Mouse (Mus musculus) layer of hippocampus, adult 2 months (tissue): Measurements from ENCODE around the gene Setx. TPM values are rescaled to one million over a fixed set of nuclear protein-coding genes. Genes with fewer than 3 reads are reported as not detected.

ENCODE experiments used
- DNase-seq, 2 experiments: peaks; one replicate each; pipeline ENCODE4 v3.0.0; 2022; ENCODE audit warnings: low spot score in 2 of 2
- H3K27ac ChIP-seq: fragments of 200-600 bp; 2 replicates; pipeline ENCODE4 v1.8.1; 2022
- H3K4me3 ChIP-seq: fragments of 200-600 bp; 2 replicates; pipeline ENCODE4 v1.8.1; 2022; ENCODE audit warnings: mild to moderate bottlenecking
- CTCF ChIP-seq: fragments of 200-600 bp; conservative IDR thresholded peaks from 2 replicates; pipeline ENCODE4 v1.8.1; 2022; ENCODE audit warnings: antibody characterized with exemption, mild to moderate bottlenecking, moderate library complexity
- total RNA-seq, 2 experiments: library from RNA; stranded (reverse); gene quantifications; 2 replicates each; pipeline ENCODE4 v1.2.3; 2021

The Setx gene
- total RNA-seq, 2 experiments from 2014 or later: 44.9 to 47.8 TPM

GRCm38 (mm10) chr2:29183266-29183924 is 59.4 kb downstream of the Setx start:
- TF ChIP-seq CTCF: no peak
- H3K27ac ChIP-seq: no peak overlapping the region
- no peak for DNase-seq
- H3K4me3 ChIP-seq: no peak overlapping the region

- Histone ChIP-seq H3K27ac (no peak overlapping the region), H3K4me3 (no peak overlapping the region)
- TF ChIP-seq CTCF: no peak
- DNase-seq: no peak
Observed at GRCm38 (mm10) chr2:29186209-29186608, 62.2 kb downstream of the Setx start.

DNA sequence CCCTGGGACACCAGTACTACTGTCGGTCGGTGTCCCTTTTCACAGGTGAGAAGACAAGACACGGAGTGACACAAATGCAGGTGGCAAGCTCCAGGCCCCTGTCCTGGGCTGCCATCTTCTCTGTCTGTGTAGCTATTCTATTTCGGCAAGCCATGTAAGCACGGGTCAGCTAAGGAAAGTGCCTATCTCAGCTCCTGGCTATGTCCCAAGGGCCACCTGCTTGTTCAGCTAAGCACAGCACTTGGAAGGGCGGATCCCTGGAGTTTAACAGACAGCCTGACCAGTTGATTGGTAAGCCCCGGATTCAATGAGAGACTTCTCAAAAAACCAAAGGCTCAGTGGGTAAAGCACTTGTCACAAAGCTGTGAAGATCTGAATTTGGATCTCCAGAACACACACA is 66.4 kb downstream of the Setx start:
- Histone ChIP-seq H3K4me3 (no peak overlapping the region), H3K27ac (no peak overlapping the region)
- no peak for DNase-seq
- TF ChIP-seq CTCF: no peak

- TF ChIP-seq CTCF: 0 out of 2 replicates have a peak, but pooled peaks have one; percentile 8
- H3K4me3 ChIP-seq: no peak overlapping the region
- DNase-seq: no peak
- H3K27ac ChIP-seq: no peak overlapping the region
Observed at GRCm38 (mm10) chr2:29191216-29192215, 67.5 kb downstream of the Setx start.

GRCm38 (mm10) chr2:29192629-29193278 is 68.8 kb downstream of the Setx start:
- peak; percentile 67 for TF ChIP-seq CTCF
- H3K4me3 ChIP-seq: no peak overlapping the region
- no peak for DNase-seq
- H3K27ac ChIP-seq: no peak overlapping the region

- no peak overlapping the region for H3K27ac ChIP-seq
Observed at GRCm38 (mm10) chr2:29193819-29194546, 70.0 kb downstream of the Setx start.

GRCm38 (mm10) chr2:29194547-29195463 is 70.8 kb downstream of the Setx start:
- peak; percentile 32 to 80 for DNase-seq
- TF ChIP-seq CTCF: peak; percentile 98
- Histone ChIP-seq H3K4me3 (peak overlapping the region; percentile 46), H3K27ac (no peak overlapping the region)

More at GRCm38 (mm10) chr2:29193819-29194546, 70.0 kb downstream of the Setx start:
- H3K4me3 ChIP-seq: peak overlapping the region; percentile 46; the same call in 1 of the 2 replicates
- no peak for TF ChIP-seq CTCF
- no peak for DNase-seq

GRCm38 (mm10) chr2:29196844-29197243 is 72.9 kb downstream of the Setx start:
- no peak for DNase-seq
- TF ChIP-seq CTCF: no peak
- Histone ChIP-seq H3K4me3 (no peak overlapping the region), H3K27ac (no peak overlapping the region)

DNA sequence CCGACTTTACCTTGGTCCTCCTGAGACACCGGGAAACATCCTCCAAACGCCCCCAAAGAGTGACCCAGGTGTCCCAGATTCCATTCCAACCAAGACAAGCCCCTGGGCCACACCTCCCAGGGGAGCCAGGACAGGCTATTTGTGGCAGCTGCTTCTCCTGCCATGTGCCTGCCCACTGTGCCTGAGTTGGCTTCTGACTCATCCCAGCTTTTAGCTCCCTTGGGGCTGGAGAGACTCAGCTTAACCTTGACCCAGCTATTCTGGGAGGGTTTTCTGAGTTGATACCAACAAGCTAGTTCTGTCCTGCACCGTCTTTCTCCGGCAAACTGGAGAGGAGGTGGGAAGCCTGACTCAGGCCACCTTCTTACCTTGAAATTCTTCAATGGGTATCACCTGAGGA is 74.5 kb downstream of the Setx start:
- DNase-seq: no peak
- TF ChIP-seq CTCF: no peak
- H3K27ac ChIP-seq: no peak overlapping the region
- no peak overlapping the region for H3K4me3 ChIP-seq

- H3K4me3 ChIP-seq: no peak overlapping the region
- peak in 1 of 2 experiments; percentile 63 for DNase-seq
- H3K27ac ChIP-seq: no peak overlapping the region
- peak; percentile 69 for TF ChIP-seq CTCF
Observed at GRCm38 (mm10) chr2:29199909-29200308, 75.9 kb downstream of the Setx start.

DNA sequence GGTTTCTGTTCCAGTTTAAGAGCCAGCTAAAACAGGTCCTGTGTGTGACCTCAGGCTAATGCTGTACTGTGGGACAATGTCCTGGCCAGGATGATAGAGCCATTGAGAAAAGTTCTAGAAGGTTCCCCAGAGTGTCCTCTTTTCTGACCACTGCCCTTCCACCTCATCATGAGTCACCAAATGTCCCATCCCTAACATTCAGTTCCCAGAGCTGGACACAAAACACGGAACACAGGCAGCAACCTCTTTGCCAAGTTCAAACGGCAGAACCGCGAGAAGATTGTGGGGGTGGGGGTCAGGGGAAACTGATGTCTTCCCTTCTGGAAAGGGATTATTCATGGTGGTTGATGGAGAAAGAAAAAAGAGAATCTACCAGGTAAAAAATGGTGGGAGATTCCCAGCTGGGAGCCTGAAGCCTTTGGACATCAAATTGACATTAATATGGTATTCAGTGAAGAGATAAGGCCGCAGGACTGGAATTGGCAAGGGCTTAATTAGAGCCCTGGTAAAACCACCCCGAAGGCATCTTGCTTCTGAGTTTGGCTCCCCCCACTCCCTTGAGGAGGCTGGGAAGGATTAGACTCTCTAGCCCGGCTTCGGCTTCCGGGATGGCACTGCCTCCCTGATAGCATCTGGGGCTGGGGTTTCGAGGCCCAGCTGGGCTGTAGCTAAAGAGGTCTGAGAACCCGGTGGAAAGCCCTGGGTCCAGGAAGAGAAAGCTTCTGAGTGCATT is 77.4 kb downstream of the Setx start:
- Histone ChIP-seq H3K4me3 (no peak overlapping the region), H3K27ac (no peak overlapping the region)
- no peak for DNase-seq
- no peak for TF ChIP-seq CTCF
